Mouse (Mus musculus) cerebellum, adult 8-10 months (tissue): ENCODE data around the gene Dlg4.

Experiments
- DNase-seq: peaks from one replicate; pipeline ENCODE4 v3.0.0; 2022

The Dlg4 gene

GRCm38 (mm10) chr11:70020731-70021263 lies 4.1 kb downstream of the Dlg4 start:
- peak; percentile 81 for DNase-seq

- peak; percentile 98 for DNase-seq
Measured at GRCm38 (mm10) chr11:70021264-70022132, 4.8 kb downstream of the Dlg4 start.

- no peak for DNase-seq
Measured at GRCm38 (mm10) chr11:70023481-70024150, 6.9 kb downstream of the Dlg4 start.

GRCm38 (mm10) chr11:70024151-70024514 lies 7.4 kb downstream of the Dlg4 start:
- DNase-seq, result no peak

GRCm38 (mm10) chr11:70026689-70027088 lies 9.9 kb downstream of the Dlg4 start:
- DNase-seq, result no peak

GRCm38 (mm10) chr11:70027397-70027796 lies 10.7 kb downstream of the Dlg4 start:
- DNase-seq, result no peak

- no peak for DNase-seq
Measured at GRCm38 (mm10) chr11:70028401-70029129, 11.8 kb downstream of the Dlg4 start.

GRCm38 (mm10) chr11:70029130-70029801 lies 12.5 kb downstream of the Dlg4 start:
- DNase-seq, result no peak

- DNase-seq, result no peak
Measured at GRCm38 (mm10) chr11:70029829-70030550, 13.2 kb downstream of the Dlg4 start.

GRCm38 (mm10) chr11:70030651-70031320 lies 14.0 kb downstream of the Dlg4 start:
- DNase-seq, result no peak

GRCm38 (mm10) chr11:70031321-70031670 lies 14.6 kb downstream of the Dlg4 start:
- DNase-seq, result no peak

GRCm38 (mm10) chr11:70038174-70038573 lies 21.4 kb downstream of the Dlg4 start:
- DNase-seq, result no peak

- no peak for DNase-seq
Measured at GRCm38 (mm10) chr11:70039631-70040030, 22.9 kb downstream of the Dlg4 start.

GRCm38 (mm10) chr11:70040184-70040583 lies 23.4 kb downstream of the Dlg4 start:
- DNase-seq, result no peak

GRCm38 (mm10) chr11:70042309-70043085 lies 25.8 kb downstream of the Dlg4 start:
- no peak for DNase-seq

GRCm38 (mm10) chr11:70043665-70044064 lies 26.9 kb downstream of the Dlg4 start:
- DNase-seq, result no peak

- DNase-seq, result no peak
Measured at GRCm38 (mm10) chr11:70045435-70045834, 28.7 kb downstream of the Dlg4 start.

GRCm38 (mm10) chr11:70049366-70049765 lies 32.6 kb downstream of the Dlg4 start:
- DNase-seq, result no peak

GRCm38 (mm10) chr11:70049816-70050215 lies 33.1 kb downstream of the Dlg4 start:
- no peak for DNase-seq

- no peak for DNase-seq
Measured at GRCm38 (mm10) chr11:70053156-70053555, 36.4 kb downstream of the Dlg4 start.
